Mouse (Mus musculus) C2C12 (cell line): Measurements from ENCODE around the gene Ift122. TPM values are rescaled to one million over a fixed set of nuclear protein-coding genes. Genes with fewer than 3 reads are reported as not detected.

Experiments used
- H3K27me3 ChIP-seq: one replicate; pipeline ENCODE4 v1.6.1; 2011; ENCODE audit not compliant: control insufficient read depth, insufficient read depth, insufficient read length
- H3K36me3 ChIP-seq: one replicate; pipeline ENCODE4 v1.6.1; 2011; ENCODE audit not compliant: control insufficient read depth, insufficient read depth
- H3K4me3 ChIP-seq: one replicate; pipeline ENCODE4 v1.5.1; 2011; ENCODE audit warnings: mild to moderate bottlenecking, control low read depth; ENCODE audit not compliant: poor library complexity, insufficient read depth, severe bottlenecking
- H3K79me2 ChIP-seq: one replicate; pipeline ENCODE4 v1.6.1; 2011; ENCODE audit not compliant: control insufficient read depth, insufficient read depth
- H3K79me3 ChIP-seq: one replicate; pipeline ENCODE4 v1.6.1; 2011; ENCODE audit warnings: low read depth, control low read depth
- H3ac ChIP-seq: one replicate; pipeline ENCODE3; 2011; ENCODE audit warnings: low read depth; ENCODE audit not compliant: control insufficient read depth, insufficient read length
- CEBPB ChIP-seq: IDR thresholded peaks from one replicate; pipeline ENCODE4 v1.6.1; 2011; ENCODE audit warnings: low read depth, mild to moderate bottlenecking, control low read depth, moderate library complexity
- CTCF ChIP-seq: IDR thresholded peaks from one replicate; pipeline ENCODE4 v1.5.1; 2011; ENCODE audit not compliant: control insufficient read depth, insufficient read depth, insufficient read length
- FOSL1 ChIP-seq: IDR thresholded peaks from one replicate; pipeline ENCODE4 v1.8.0; 2011; ENCODE audit warnings: mild to moderate bottlenecking, low read length; ENCODE audit not compliant: poor library complexity, insufficient read depth, severe bottlenecking
- MAX ChIP-seq: IDR thresholded peaks from one replicate; pipeline ENCODE4 v1.6.1; 2011; ENCODE audit warnings: mild to moderate bottlenecking, control low read depth
- MYOD1 ChIP-seq: IDR thresholded peaks from one replicate; pipeline ENCODE4 v1.6.1; 2011; ENCODE audit warnings: low read depth; ENCODE audit not compliant: control insufficient read depth, insufficient read length
- MYOG ChIP-seq: IDR thresholded peaks from one replicate; pipeline ENCODE4 v1.6.1; 2011; ENCODE audit not compliant: control insufficient read depth, insufficient read length; ENCODE audit errors: extremely low read depth
- USF1 ChIP-seq: IDR thresholded peaks from one replicate; pipeline ENCODE4 v1.6.1; 2011; ENCODE audit warnings: low read depth, mild to moderate bottlenecking, control low read depth, moderate library complexity
- polyA plus RNA-seq: library from polyadenylated mRNA; unstranded; fragments of >200 nt; fragmentation: generic; extraction: Trizol; gene quantifications from one replicate; pipeline ENCODE4 v1.2.1, GENCODE M21; 2012; ENCODE audit warnings: missing spikeins

Ift122 gene
- polyA plus RNA-seq, 1 experiment = 13.4 TPM

DNA sequence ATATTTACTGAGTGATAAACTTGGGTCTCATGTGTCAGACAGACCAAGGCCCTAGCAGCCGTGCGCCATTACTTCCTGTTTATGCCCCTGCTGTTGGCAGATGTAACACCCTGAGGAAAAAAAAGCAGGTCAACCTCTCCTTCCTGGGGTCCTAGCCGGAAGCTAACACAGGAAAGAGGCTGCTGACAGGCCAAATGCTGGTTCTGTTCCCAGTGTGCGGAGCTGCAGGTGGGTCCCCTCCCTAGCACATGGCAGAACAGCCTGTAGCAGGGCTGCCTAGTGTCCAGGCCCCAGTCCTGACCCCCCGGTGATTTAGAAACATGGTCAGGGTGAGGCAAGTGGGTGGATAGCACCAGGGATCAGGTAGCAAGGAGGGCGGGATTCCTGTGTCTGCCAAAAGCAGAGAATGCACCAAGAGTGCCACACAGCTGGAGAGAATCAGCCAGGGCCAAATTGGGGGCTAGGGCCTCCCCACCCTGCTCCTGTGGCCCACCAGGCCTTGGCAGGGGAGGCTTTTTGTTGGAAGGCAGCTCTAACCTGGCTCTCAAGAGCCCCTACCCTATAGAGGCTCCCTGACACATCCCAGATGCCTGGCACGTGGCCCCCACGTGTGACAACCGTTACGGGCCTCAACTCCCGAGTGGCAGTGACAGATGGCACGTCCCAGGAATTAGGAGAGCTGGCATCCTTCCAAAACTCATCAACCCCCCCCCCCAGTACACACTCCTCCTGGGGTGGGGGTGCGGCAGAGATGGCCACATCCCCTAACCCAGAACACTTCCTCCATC, 118.2 kb downstream of the Ift122 start:
- no peak overlapping the region for H3K4me3 ChIP-seq
- H3K79me2 ChIP-seq = no peaks in the 10 kb centered on the region
- peaks cover 4% of the 10 kb centered on the region for H3K36me3 ChIP-seq
- no peak overlapping the region for H3ac ChIP-seq
- H3K27me3 ChIP-seq = no peaks in the 10 kb centered on the region
- H3K79me3 ChIP-seq = no peaks in the 10 kb centered on the region
- TF ChIP-seq CTCF (no peak), CEBPB (no peak), USF1 (no peak), MYOG (no peak), MAX (no peak), MYOD1 (no peak), FOSL1 (no peak)

DNA sequence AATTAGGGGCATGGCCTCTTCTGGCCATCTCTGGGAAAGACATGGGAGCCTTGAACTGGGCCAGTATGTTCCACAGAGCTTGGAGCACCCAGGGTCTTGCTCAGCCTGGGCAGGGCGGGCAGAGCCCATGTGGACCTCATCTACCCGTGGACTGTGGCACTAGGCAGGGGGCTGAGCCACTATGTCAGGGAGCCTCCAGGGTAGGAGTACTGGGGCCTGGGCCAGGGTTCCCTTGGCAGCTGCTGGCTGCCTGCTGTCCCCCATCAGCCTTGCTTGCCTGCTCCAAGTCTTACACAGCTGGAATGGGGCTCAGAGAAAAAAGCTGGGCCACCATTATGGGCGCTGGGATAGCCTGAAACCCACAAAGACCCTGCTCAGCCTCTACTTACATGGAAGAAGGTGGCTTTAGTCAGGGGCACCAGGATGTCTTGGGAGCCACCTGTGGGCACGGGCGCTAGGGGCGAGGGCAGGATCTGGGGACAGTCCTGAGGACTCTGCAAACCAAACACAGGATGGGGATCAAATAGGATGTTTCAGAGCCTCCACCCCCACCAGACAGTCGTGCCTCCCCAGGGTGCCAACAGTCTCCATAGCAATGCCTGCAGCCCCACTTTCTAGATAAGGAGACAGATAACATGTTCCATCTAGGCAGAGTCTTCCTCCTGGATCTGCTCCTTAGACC, 119.0 kb downstream of the Ift122 start:
- H3K79me2 ChIP-seq = no peaks in the 10 kb centered on the region
- no peaks in the 10 kb centered on the region for H3K79me3 ChIP-seq
- no peak for TF ChIP-seq MYOG
- no peak for TF ChIP-seq CEBPB
- TF ChIP-seq MYOD1 = no peak
- no peak for TF ChIP-seq FOSL1
- TF ChIP-seq CTCF = no peak
- no peak for TF ChIP-seq USF1
- TF ChIP-seq MAX = no peak
- H3K4me3 ChIP-seq = no peak overlapping the region
- peaks cover 5% of the 10 kb centered on the region for H3K36me3 ChIP-seq
- H3K27me3 ChIP-seq = no peaks in the 10 kb centered on the region
- H3ac ChIP-seq = no peak overlapping the region

DNA sequence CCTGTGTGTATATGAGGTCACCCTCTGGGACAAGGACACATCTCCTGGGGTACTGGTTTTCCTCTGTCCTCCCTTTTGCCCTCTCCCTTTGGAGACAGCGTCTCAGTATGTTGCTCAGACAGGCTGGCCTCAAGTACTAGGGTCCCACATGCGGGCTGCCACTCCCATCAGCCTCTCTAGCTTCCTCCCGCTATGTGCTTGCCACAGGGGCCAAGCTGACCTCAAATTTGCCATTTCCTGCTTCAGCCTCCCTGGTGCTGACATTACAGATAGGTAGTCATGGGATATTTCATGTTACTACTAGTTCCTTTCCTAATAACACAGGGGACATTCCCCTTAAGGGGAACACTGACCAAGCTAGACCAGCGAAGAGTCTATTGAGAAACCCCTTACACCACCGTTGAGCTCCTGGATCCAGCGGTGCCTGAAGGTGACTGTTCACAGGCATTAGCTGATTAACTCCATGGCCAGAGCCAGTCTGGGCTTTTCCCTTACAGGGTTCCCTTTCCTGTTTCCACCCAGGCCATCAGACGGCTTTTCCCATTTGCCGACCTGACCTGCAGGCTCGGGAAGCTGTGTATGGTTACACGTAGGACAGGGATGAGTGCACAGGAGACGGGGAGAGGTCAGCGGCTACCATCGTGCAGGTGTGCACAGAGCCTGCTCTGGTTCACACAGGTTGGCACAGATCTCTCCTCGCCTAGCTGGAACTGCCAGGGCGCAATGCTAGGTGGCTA, 120.0 kb downstream of the Ift122 start:
- Histone ChIP-seq H3ac (no peak overlapping the region), H3K36me3 (peaks cover 5% of the 10 kb centered on the region), H3K27me3 (no peaks in the 10 kb centered on the region), H3K79me2 (no peaks in the 10 kb centered on the region), H3K79me3 (no peaks in the 10 kb centered on the region), H3K4me3 (no peak overlapping the region)
- TF ChIP-seq USF1 (no peak), CEBPB (no peak), FOSL1 (no peak), CTCF (no peak), MYOG (no peak), MAX (no peak), MYOD1 (no peak)

DNA sequence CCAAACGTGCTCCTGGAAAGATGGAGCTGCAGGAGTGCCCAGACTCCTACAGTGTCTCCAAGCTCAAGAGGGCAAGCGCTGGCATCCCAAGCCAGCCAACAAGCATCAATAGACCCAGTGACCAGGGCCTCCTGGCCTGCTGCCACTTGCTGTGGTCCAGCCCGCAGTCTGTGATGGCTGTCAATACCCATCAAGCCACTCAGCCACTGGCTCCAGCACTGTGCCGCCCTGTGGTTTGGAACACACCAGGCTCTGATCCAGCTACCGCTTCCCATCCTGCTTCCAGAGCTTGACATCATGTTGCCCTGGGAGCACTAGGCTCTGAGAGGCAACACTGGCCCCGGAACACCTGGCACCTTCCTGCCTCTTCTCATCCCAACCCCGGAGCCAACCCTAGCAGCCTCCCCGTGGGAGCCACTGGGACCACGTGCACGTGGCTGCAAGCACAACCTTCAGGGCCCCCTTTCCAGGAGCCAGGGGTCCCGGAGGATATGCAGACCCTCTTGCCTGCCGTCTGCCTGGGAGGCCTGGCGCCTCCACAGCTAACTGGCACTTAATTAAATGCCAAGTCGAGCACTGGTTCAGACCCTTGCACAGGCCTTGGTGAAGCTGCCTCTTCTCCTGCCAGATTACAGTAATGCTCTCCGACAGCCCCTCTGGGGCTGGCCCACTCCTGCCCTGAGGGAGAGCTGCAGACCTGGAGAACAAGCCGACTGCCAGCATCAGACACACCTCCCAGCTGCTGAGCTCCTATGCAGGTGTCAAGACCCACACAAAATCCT, 120.8 kb downstream of the Ift122 start:
- Histone ChIP-seq H3K79me2 (no peaks in the 10 kb centered on the region), H3K79me3 (no peaks in the 10 kb centered on the region), H3K36me3 (peaks cover 5% of the 10 kb centered on the region), H3K4me3 (no peak overlapping the region), H3K27me3 (no peaks in the 10 kb centered on the region), H3ac (no peak overlapping the region)
- TF ChIP-seq MYOG = no peak
- no peak for TF ChIP-seq CTCF
- no peak for TF ChIP-seq FOSL1
- TF ChIP-seq MYOD1 = no peak
- no peak for TF ChIP-seq USF1
- TF ChIP-seq CEBPB = no peak
- no peak for TF ChIP-seq MAX

DNA sequence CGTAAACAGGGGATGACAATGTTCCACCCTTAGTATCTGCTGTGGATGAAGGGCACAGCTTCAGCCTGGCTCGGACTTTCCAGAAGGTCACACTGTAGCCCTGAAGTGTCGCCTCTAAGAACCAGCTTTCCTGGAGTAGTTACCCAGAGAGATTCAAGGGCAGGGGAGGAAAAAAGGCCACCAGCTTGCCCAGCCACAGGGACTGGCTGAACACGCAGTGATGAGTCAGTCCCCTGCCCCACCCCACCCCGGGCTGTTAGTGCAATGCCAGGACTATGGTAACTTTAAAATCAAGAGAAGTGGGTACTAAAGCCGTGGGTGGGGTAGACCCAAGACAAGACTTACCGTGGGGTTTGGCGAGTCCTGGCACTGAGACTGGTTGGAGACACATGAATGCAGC, 122.3 kb downstream of the Ift122 start:
- Histone ChIP-seq H3K4me3 (no peak overlapping the region), H3K79me3 (no peaks in the 10 kb centered on the region), H3K79me2 (no peaks in the 10 kb centered on the region), H3K36me3 (peaks cover 5% of the 10 kb centered on the region), H3ac (no peak overlapping the region), H3K27me3 (no peaks in the 10 kb centered on the region)
- TF ChIP-seq FOSL1 (peak; percentile 7), MAX (no peak)

Other genes starting within 250 kb of the Ift122 start
- gene Raf1, start 176.8 kb upstream of the Ift122 start, polyA plus RNA-seq = 61.8 TPM
- gene Tmem40, start 91.1 kb upstream of the Ift122 start, polyA plus RNA-seq = not detected
- gene Cand2, start 78.9 kb upstream of the Ift122 start, polyA plus RNA-seq = 8.2 TPM
- 5,589 TPM for gene Rpl32, start 44.7 kb upstream of the Ift122 start, polyA plus RNA-seq
- gene Efcab12, start 15.1 kb upstream of the Ift122 start, polyA plus RNA-seq = not detected
- gene Mbd4, start 99 bp upstream of the Ift122 start, polyA plus RNA-seq = 1.4 TPM
- 0.01 TPM for gene Rho, start 78.3 kb downstream of the Ift122 start, polyA plus RNA-seq
- not detected for gene H1foo, start 91.5 kb downstream of the Ift122 start, polyA plus RNA-seq
- 14.8 TPM for gene Plxnd1, start 141.5 kb downstream of the Ift122 start, polyA plus RNA-seq